Mouse (Mus musculus) midbrain, embryonic 14.5 days (tissue): ENCODE results near the gene Psrc1. TPM values are rescaled to one million over a fixed set of nuclear protein-coding genes. Genes with fewer than 3 reads are reported as not detected.

Source experiments
- ATAC-seq: fragments of 200-750 bp; cut with Nextera tagmentation; 2 replicates; pipeline ENCODE4 v1.8.0; 2017; ENCODE audit warnings: moderate number of reproducible peaks, moderate library complexity; ENCODE audit not compliant: low FRiP score, low TSS enrichment
- DNase-seq: peaks from one replicate; pipeline ENCODE4 v3.0.0-alpha.2; 2015
- H3K27ac ChIP-seq: fragments of 300-500 bp; sonication (generic); replicated peaks from 2 replicates; pipeline ENCODE4 v1.5.1; 2014; ENCODE audit warnings: mild to moderate bottlenecking, low read depth, low read length, moderate library complexity
- H3K27me3 ChIP-seq: fragments of 300-500 bp; sonication (generic); 2 replicates; pipeline ENCODE4 v1.6.1; 2014; ENCODE audit warnings: low read length, control low read depth, mixed read lengths; ENCODE audit not compliant: control insufficient read depth, insufficient read depth
- H3K36me3 ChIP-seq: fragments of 300-500 bp; sonication (generic); 2 replicates; pipeline ENCODE4 v1.6.1; 2014; ENCODE audit warnings: low read length, control low read depth; ENCODE audit not compliant: control insufficient read depth, insufficient read depth
- H3K4me1 ChIP-seq: fragments of 300-500 bp; sonication (generic); 2 replicates; pipeline ENCODE4 v1.6.1; 2014; ENCODE audit warnings: mild to moderate bottlenecking, antibody characterized with exemption, low read length, control low read depth; ENCODE audit not compliant: control insufficient read depth, insufficient read depth
- H3K4me2 ChIP-seq: fragments of 300-500 bp; sonication (generic); 2 replicates; pipeline ENCODE4 v1.6.1; 2014; ENCODE audit warnings: mild to moderate bottlenecking, low read length, moderate library complexity
- H3K4me3 ChIP-seq: fragments of 300-500 bp; sonication (generic); replicated peaks from 2 replicates; pipeline ENCODE4 v1.5.1; 2014; ENCODE audit warnings: low read depth, low read length
- H3K9ac ChIP-seq: fragments of 300-500 bp; sonication (generic); replicated peaks from 2 replicates; pipeline ENCODE4 v1.6.1; 2014; ENCODE audit warnings: mild to moderate bottlenecking, low read length, moderate library complexity
- H3K9me3 ChIP-seq: fragments of 300-500 bp; sonication (generic); 2 replicates; pipeline ENCODE4 v1.6.1; 2016; ENCODE audit warnings: low read length, control low read depth, mixed read lengths; ENCODE audit not compliant: control insufficient read depth
- WGBS: fragments of 180-500 bp; shearing (Covaris S2); extraction: QIAGEN DNeasy Blood & Tissue Kit; methylation state at CpG from one replicate; pipeline ENCODE4 v1.1.7; 2014; 5-methylcytosine and 5-hydroxymethylcytosine counted together
- polyA plus RNA-seq: library from polyadenylated mRNA; unstranded; fragments of >200 nt; fragmentation: Nextera tagmentation; extraction: Ambion mirVana; gene quantifications from 2 replicates; pipeline ENCODE4 v1.2.1, GENCODE M21; 2014

The Psrc1 gene
- polyA plus RNA-seq, 1 experiment from 2014 or later = 12.4 TPM

- ATAC-seq (peak; percentile 63; the same call in 1 of the 2 replicates), DNase-seq (peak; percentile 60)
- 0 out of 2 replicates have a peak overlapping the region, but pooled peaks have one; percentile 2 for H3K9ac ChIP-seq
- H3K4me3 ChIP-seq = no peak overlapping the region
- WGBS = 4% methylated on average over 7 of the region's 7 CpGs
- peaks cover 40% of the 10 kb centered on the region for H3K36me3 ChIP-seq
- peaks cover 4% of the 10 kb centered on the region; the same call in 1 of the 2 replicates for H3K4me1 ChIP-seq
- H3K9me3 ChIP-seq = no peaks in the 10 kb centered on the region
- 0 out of 2 replicates have a peak overlapping the region, but pooled peaks have one; percentile 16 for H3K27ac ChIP-seq
- no peaks in the 10 kb centered on the region for H3K27me3 ChIP-seq
- no peak overlapping the region for H3K4me2 ChIP-seq
Observed at GRCm38 (mm10) chr3:108360894-108361293, 22.7 kb upstream of the Psrc1 start.

- H3K4me3 ChIP-seq = no peak overlapping the region
- WGBS = 73% methylated on average over 3 of the region's 3 CpGs
- peaks cover 13% of the 10 kb centered on the region for H3K36me3 ChIP-seq
- H3K9ac ChIP-seq = no peak overlapping the region
- peaks cover 4% of the 10 kb centered on the region; the same call in 1 of the 2 replicates for H3K4me1 ChIP-seq
- no peak for ATAC-seq
- H3K4me2 ChIP-seq = no peak overlapping the region
- no peaks in the 10 kb centered on the region for H3K27me3 ChIP-seq
- H3K27ac ChIP-seq = no peak overlapping the region
- H3K9me3 ChIP-seq = no peaks in the 10 kb centered on the region
- DNase-seq = peak; percentile 27
Observed at GRCm38 (mm10) chr3:108363626-108364025, 20.0 kb upstream of the Psrc1 start.

GRCm38 (mm10) chr3:108364270-108364995 lies 19.2 kb upstream of the Psrc1 start, which contains the start of gene Mybphl:
Mybphl (plus strand) TSS chr3:108364911.
- Histone ChIP-seq H3K4me3 (no peak within 1 kb of the TSS), H3K9me3 (no peaks in the 10 kb centered on the region), H3K36me3 (peaks cover 6% of the 10 kb centered on the region), H3K4me2 (no peak within 1 kb of the TSS), H3K27me3 (no peaks in the 10 kb centered on the region), H3K27ac (no peak within 1 kb of the TSS), H3K4me1 (peaks cover 4% of the 10 kb centered on the region; the same call in 1 of the 2 replicates), H3K9ac (no peak within 1 kb of the TSS)
- no peak for ATAC-seq
- WGBS = 78% methylated on average over 9 of the region's 9 CpGs
- DNase-seq = no peak

- no peak overlapping the region for H3K27ac ChIP-seq
- 62% methylated on average over 9 of the region's 9 CpGs for WGBS
- H3K27me3 ChIP-seq = no peaks in the 10 kb centered on the region
- no peak overlapping the region for H3K9ac ChIP-seq
- H3K4me2 ChIP-seq = peak overlapping the region; percentile 28
- no peaks in the 10 kb centered on the region for H3K9me3 ChIP-seq
- no peak overlapping the region for H3K4me3 ChIP-seq
- peak; percentile 72 for DNase-seq
- no peaks in the 10 kb centered on the region for H3K36me3 ChIP-seq
- H3K4me1 ChIP-seq = no peaks in the 10 kb centered on the region
- ATAC-seq = peak; percentile 35; the same call in 1 of the 2 replicates
Observed at GRCm38 (mm10) chr3:108367173-108367572, 16.5 kb upstream of the Psrc1 start.

GRCm38 (mm10) chr3:108367828-108368227 lies 15.8 kb upstream of the Psrc1 start:
- Histone ChIP-seq H3K27me3 (no peaks in the 10 kb centered on the region), H3K27ac (no peak overlapping the region), H3K4me2 (peak overlapping the region; percentile 28), H3K4me3 (no peak overlapping the region), H3K9me3 (no peaks in the 10 kb centered on the region), H3K9ac (0 out of 2 replicates have a peak overlapping the region, but pooled peaks have one; percentile 7), H3K36me3 (no peaks in the 10 kb centered on the region), H3K4me1 (no peaks in the 10 kb centered on the region)
- WGBS = 81% methylated on average over 3 of the region's 3 CpGs
- DNase-seq (no peak), ATAC-seq (no peak)

GRCm38 (mm10) chr3:108368721-108369120 lies 14.9 kb upstream of the Psrc1 start:
- no peaks in the 10 kb centered on the region for H3K27me3 ChIP-seq
- H3K9ac ChIP-seq = no peak overlapping the region
- no peak overlapping the region for H3K27ac ChIP-seq
- no peaks in the 10 kb centered on the region for H3K36me3 ChIP-seq
- ATAC-seq = no peak
- no peak for DNase-seq
- H3K4me2 ChIP-seq = no peak overlapping the region
- H3K9me3 ChIP-seq = no peaks in the 10 kb centered on the region
- no peak overlapping the region for H3K4me3 ChIP-seq
- no peaks in the 10 kb centered on the region for H3K4me1 ChIP-seq
- WGBS = 84% methylated on average over 5 of the region's 5 CpGs

- Histone ChIP-seq H3K4me2 (no peak overlapping the region), H3K27me3 (no peaks in the 10 kb centered on the region), H3K36me3 (no peaks in the 10 kb centered on the region), H3K9me3 (no peaks in the 10 kb centered on the region), H3K9ac (no peak overlapping the region), H3K4me3 (no peak overlapping the region), H3K4me1 (no peaks in the 10 kb centered on the region), H3K27ac (no peak overlapping the region)
- 79% methylated on average over 3 of the region's 3 CpGs for WGBS
- ATAC-seq = no peak
- no peak for DNase-seq
Observed at GRCm38 (mm10) chr3:108372274-108372673, 11.4 kb upstream of the Psrc1 start.

GRCm38 (mm10) chr3:108372691-108373090 lies 10.9 kb upstream of the Psrc1 start:
- 90% methylated on average over 3 of the region's 3 CpGs for WGBS
- DNase-seq = no peak
- ATAC-seq = no peak

More at GRCm38 (mm10) chr3:108372691-108373090, 10.9 kb upstream of the Psrc1 start:
- Histone ChIP-seq H3K9me3 (no peaks in the 10 kb centered on the region), H3K9ac (no peak overlapping the region), H3K27ac (no peak overlapping the region), H3K4me1 (no peaks in the 10 kb centered on the region), H3K36me3 (no peaks in the 10 kb centered on the region), H3K4me2 (no peak overlapping the region), H3K27me3 (no peaks in the 10 kb centered on the region), H3K4me3 (no peak overlapping the region)
